Mouse (Mus musculus) monocyte, adult 5-6 weeks (primary cell): Measurements from ENCODE around the gene Cd83. TPM values are rescaled to one million over a fixed set of nuclear protein-coding genes. Genes with fewer than 3 reads are reported as not detected.

Experiments used
- ATAC-seq: fragments of 153-309, 156-312 bp; replicated peaks from 2 replicates; pipeline ENCODE4 v1.8.0; 2017; ENCODE audit warnings: mild to moderate bottlenecking; ENCODE audit not compliant: low TSS enrichment, insufficient number of reproducible peaks, severe bottlenecking, poor library complexity, low FRiP score
- total RNA-seq: library from RNA; stranded (forward); fragments of 200-1000, 200-491, 200-594 nt; gene quantifications from 3 replicates; pipeline ENCODE4 v1.2.3, GENCODE M21; 2017

Gene Cd83
- total RNA-seq, result 165 to 355 TPM (median 352 TPM) in 3 replicates

DNA sequence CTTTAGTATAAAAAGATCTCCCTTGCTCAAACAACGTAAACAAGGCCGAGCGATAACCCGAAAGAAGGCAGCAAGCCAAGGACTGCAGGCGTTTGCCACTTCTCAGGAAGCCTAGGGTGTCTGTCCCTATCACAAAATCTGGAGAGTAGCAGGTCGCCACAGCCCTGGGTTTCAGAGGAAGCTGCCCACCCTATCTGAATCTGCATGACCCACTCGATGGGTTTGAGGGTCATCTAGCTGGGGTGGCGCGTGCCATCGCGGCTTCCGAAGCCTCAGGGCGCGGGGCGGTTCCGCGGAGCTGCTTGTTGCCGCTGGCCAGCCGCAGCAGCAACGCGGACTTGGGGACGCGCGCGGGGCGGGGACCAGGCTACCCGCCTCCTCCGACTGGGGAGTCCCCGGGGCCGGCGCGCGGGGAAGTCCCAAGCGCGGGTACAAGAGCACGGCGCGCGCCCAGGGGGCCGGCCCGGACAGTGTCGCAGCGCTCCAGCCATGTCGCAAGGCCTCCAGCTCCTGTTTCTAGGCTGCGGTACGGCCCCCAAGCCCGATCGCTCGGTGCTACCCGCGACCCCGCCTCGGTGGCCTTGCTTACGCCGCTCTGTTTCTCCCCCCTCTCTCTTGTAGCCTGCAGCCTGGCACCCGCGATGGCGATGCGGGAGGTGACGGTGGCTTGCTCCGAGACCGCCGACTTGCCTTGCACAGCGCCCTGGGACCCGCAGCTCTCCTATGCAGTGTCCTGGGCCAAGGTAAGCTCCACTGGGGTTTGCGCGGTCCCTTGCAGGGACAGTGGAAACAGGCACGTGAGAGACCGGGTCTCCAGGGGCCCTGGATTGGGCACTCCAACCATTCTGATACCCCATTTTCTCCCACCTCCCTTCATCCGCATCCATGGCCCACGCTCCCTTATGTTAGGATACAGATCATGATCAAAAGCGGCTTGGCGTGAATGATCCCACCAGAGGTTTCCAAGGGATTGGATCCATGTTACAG, at the start of gene Cd83:
TSS of gene Cd83 (plus strand) at position 51 of the 987 bp plus-strand sequence.
- ATAC-seq, result peak; percentile 45

DNA sequence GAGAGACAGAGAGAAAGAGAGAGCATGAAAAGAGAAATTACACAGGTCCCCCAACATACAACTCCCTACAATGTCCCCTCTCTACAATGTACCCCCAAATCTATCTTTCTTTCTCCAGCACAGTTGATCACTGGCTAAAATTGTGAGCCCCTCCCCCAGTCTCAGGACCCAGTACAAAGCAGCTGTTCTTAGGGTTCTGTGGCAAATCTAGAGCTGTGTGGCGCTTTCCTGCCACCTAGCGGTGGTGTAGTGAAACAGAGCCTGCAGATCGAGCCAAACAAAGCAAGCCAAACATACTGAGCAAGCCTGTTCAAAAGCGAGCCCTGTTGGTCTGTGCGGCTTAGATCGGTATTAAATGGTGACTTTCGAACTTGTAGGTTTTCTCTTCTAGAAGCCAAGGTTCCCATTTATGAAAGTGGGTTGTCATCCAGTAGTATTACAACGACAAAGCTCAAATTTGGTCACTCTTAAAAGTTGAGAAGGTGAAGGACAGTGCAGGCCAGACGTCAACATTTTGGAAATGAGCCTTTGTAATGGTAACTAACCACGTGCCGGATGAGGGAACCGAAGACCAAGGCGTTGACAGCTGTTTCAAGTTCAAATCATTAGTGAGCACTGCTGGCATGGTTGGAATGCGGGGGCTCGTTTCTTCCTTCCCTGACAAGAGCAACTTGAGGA, 44.8 kb upstream of the Cd83 start:
- ATAC-seq, result peak; percentile 78

DNA sequence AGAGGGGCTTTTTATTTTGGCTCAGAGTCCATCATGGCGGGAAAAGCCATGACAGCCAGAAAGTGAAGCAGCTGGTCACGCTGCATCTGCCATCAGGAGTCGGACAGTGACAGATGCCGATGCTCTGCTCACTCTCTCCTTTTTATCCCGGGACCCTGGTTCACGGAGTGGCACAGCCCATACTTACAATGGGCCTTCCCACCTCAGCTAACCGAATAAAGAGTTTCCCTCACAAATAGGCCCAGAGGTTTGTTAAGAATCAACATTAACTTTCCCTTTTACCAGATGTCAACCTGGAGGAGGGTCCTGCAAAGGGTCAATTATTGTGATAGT, 44.3 kb upstream of the Cd83 start:
- ATAC-seq, result no peak

DNA sequence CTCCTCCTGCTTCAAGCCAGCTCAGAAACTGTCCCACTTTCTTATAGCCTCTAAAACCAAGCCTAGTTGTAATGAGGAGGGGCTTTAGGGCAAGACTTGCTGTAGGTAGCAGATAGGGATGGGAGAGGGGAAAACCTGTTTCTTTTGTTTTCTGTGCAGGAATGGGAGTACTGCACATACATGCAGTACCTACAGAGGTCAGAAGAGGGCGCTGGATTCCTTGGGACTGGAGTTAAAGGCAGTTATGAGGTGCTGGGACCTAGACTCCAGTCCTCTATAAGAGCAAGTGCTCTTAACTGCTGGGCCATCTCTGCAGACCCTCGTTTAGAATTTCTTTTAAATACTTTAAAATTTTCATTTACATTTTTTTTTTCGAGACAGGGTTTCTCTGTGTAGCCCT, 41.9 kb upstream of the Cd83 start:
- no peak for ATAC-seq

DNA sequence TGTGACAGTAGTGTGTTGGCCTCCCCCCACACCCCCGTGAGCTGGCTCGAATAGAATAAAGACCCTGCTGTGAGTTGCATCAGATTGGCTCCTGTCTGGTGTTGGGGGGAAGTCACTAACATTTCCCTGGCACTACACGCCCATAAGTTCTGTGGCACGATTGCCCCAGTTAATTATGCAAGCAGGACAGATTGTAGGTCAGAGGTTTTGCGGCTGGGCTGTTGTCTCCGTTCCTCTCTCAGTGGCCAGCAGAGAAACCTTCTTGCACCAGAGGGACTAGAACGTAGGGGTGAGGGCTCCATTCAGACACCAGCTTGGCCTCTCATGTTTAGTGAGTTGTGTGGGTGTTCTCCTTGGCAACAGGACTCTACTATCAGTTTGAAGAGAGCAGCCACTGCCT, 40.3 kb upstream of the Cd83 start:
- ATAC-seq, result peak; percentile 84

DNA sequence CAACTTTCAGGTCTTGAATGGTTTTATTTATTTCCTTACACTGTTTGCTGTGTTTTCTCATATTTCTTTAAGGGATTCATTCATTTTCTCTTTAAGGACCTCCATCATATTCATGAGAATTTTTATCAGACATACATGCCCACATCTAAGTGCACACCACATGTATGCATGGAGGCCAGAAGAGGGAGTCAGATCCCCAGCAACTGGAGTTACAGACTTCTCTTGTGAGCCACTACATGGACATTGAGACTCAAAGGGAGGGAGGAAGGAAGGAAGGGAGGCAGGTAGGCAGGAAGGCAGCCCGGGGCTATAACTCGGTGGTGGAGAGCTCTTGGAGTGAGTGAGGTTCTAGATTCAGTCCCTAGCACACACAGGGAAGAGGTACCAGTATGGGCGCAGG, 34.3 kb upstream of the Cd83 start:
- 0 out of 2 replicates have a peak, but pooled peaks have one; percentile 50 for ATAC-seq

DNA sequence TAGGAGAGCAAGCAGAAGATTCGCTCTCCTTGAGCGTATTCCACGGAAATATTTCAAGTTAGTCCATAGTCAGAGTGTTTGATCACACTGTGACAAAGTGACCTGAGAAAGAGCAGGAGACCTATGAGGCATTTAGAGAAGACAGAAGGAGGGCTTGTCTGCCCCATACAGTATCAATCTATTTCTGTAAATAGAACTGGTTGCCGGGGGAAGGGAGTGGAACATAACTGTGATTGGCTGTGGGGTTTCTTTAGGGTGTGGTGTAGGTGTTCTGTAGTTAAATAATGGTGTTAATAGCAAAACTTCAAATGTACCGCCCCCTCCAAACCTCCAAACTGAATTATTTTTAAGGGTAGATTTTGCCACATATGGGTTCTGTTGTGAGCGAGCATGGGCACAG, 33.6 kb upstream of the Cd83 start:
- no peak for ATAC-seq

DNA sequence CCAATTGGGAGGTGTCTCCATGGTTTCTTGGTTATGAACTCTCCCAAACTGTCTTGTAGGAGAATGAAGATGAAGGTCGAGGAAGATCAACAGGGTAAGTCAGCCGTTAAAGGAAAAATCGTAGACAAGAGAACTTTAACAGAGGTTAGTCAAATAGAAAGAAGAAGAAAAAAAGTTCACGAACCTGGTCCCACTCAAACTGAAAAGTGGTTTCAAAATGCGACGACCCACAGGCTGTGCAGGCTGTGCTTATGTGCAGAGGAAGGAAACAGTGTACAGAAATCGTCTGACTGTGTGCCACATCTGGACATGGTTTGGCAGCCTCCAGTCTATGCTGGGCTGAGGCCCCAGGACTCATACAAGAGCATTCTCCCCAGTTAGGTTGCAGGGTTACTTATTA, 32.2 kb upstream of the Cd83 start:
- ATAC-seq, result no peak

DNA sequence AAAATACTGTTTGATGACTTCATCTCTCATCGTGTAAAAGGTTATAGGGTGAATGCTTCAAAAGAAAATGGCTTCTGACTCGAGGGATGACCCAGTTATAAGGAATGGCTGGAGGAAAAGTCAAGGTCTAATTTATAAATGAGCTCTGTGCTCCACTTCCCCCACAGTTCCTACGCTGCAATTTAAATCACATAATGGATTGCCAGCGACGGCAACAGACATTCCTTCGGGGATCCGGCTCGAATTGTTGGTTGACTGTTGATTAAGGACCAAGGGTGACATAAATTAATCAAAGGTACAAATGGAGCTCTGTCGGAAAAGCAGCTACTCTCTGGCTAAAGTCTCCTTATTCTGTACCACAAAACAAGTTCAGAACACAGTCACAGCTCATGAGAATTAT, 30.9 kb upstream of the Cd83 start:
- no peak for ATAC-seq

DNA sequence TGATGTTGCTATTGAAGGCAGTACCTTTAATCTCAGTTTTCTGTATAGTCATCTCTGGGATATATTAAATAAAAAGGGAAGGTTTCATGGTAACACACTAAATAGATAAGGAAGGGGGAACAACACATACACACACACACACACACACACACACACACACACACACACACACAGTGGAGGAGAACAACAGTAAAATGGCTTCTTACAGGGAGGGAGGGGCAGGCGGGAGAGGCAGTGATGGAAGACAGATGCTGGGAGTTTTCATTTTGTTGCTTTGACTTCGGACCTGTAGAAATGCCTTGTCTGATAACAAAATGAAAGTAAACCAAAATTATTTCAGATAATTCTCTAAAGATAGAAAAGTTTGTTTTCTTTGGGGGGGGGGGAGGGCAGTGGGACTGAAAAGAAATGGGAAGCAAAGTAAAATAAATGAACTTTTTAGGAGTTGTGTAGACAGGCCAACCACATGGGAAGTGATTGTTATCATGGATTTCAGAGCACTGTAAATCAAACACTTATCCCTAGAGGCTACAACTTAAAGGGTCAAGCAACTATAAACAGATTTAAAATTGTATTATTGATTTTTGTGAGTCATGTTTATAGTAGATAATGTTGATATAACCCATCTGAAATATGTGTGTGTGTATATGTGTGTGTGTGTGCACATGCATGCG, 30.0 kb upstream of the Cd83 start:
- ATAC-seq, result no peak

DNA sequence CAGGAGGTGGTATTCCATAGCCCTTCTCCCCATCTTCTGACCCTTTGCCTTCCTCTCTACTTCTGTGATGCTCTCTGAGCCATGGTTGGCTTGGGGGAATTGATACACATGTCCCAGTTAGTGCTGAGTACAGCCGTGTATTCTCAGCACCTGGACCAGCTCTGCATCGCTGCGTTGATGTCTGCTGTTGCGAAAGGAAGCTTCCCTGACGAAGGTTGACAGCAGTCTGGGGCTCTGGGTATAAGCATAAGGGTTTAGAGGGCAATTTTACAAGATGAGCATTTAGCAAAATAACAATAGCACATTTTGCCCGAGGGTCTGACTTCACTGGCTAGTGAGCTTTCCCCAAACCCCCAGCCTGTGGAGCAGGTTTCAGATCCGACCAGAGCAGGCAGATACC, 29.0 kb upstream of the Cd83 start:
- ATAC-seq, result no peak

DNA sequence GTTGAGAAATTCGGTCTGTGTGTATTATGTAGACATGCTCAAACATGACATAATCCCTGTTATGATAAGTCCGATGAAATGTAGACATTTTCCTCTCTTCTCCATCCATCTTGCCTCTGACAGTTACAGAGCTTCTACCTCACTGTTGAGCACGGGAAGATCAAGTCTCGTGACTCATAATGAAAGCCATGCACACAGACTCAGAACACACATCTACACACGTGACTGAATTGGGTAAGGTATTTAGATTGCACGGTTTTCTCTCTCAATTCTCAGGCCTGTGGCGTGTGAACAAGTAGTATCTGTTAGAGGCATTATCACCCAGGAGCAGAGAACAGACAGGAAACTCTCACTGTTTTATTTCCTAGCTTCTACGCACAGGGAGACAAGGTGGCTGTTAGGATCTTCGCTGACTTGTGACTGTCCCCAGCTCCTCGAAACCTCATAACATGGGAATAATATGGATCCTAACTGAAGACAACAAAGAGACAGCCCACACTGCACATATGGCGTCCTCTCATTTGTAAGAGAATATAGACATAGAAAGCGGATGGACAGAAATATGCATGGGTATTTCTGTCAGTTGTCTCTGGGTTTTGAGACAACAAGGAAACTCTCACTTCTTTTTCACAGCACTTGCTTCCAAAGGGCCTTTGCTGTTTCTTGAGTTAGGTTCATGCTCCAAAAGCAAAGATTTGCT, 23.3 kb upstream of the Cd83 start:
- ATAC-seq, result no peak

DNA sequence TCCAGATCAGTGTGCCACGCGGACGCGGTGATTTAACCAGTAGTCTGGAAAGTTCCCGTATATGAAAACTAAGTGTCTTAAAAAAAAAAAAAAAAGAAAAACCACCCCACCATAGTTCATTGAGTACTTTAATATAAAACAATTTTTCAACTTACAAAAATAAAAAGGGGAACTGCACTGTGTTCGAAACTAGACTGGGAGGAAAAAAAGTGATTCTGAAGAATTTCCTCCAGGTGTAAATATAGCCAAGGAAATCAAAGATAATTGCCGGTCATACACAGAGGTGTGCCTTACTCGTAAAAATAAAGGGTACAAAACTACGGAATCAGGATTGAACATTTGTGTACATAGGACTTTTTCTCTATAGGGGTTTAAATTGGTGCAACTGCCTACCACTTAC, 21.7 kb upstream of the Cd83 start:
- no peak for ATAC-seq

DNA sequence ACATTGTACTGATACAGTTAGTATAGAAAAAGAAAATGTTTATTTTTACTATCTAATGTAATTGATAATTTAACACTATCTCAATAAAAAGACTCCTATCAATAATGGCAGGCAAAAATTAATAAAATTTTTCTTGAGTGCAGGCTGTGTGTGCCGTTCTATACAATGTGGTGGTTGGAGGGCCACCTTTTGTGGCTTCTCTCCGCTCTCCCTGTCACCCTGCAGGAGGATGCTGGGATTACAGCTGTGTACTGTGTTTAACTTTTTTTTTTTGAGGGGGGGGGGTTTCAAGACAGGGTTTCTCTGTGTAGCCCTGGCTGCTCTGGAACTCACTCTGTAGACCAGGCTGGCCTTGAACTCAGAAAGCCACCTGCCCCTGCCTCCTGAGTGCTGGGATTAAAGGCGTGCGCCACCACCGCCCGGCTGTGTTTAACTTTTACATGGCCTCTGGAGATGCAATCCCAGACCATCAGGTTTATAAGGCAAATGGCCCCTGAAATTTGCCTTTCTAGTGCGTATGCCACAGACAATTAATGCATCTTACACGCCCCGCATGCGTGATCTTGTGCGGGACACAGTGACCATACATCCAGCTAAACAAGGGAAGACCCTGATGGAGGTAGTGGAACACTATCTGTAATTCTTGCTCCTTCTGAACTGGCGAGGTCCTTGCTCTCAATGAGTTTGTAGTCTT, 21.1 kb upstream of the Cd83 start:
- ATAC-seq, result no peak

DNA sequence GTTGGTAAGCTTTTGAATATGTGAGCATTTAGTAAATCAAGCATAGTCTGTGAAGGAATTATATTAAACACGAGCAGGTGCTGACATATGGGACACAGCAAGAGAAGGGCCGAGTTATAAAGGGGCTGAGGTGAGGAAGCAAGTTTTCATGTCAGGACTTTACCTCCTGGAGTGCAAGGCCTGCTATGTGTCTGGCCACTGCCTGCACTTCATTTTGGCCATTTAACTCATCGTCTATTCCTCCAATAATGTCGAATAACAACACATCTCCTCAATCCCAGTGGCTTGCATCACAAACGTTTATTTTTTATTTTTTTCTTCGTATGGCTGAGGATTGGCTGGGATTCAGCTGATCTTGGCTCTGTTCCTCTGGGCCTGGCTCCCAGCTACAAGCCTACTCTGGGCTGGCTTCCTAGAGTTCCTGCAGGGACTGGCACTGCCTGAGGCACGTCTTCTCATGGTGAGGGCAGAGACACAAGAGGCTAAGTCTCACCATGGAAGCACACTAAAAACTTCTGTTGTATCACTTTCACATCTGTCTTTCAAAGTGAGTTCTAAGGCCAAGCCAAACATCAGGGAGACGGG, 20.5 kb upstream of the Cd83 start:
- ATAC-seq, result no peak

DNA sequence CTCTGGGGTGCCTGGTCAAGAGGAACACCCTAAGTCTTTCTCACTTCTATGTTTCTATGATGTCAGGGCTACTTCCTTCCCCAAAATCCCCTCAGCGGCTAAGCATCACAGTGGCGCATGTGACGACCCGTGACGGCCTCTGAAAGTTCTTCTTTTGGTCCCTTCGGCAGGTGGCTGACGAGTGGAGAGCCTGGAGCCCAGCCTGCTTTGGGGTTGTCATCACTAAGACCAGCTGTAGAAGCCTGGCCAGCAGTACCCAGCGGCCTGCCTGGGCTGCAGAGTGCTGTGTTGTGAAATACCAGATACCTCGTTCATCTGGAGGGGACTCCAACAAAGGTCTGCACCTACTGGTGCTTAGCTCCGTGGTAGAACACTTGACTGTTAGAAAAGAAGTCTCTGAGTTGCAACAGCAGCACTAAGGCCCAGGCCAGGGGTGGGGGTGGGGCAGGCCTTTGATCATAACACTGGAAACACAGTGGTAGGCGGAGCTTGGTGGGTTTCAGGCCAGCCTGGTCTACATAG, 19.2 kb upstream of the Cd83 start:
- peak; percentile 82 for ATAC-seq

DNA sequence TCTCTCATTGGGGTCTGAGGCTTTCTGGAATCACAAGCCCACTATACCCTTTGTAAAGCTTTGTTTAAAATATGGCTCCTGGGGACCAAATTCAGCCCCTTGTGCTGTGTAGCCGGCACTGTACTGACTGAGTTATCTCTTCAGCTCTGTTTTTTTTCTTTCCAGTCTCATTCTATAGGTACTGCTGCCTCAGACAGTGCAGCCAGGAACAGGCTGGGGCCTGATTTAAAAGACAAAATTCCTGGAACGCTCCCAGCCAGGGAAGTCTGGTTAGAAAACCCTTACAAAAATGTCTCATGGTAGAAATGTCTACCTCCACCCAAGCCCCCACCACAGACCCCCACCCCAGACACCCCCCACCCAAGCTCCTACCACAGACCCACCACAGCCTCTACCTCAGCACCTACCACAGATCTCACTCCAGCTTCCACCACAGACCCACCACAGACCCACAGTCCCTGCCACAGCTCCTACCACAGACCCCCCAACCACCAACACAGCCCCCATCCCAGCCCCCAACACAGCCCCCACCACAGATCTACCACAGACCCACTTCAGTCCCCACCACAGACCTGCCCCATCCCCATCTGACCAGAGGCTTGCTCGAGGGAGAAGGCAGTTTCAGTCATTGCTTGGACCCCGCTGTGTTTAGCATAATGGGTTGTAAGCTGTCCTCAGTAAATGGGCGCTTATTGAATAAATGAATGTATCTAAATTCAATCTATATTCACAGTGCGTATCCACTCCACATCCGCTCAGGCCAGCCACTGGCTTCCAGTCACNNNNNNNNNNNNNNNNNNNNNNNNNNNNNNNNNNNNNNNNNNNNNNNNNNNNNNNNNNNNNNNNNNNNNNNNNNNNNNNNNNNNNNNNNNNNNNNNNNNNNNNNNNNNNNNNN, 17.5 kb upstream of the Cd83 start:
- ATAC-seq, result no peak
